Mouse (Mus musculus) adrenal gland (tissue): Measurements from ENCODE around the gene Polr3gl.

ENCODE experiments used
- intact Hi-C: fragments of 180-260 bp; cut with DNase I; formaldehyde crosslinking; loops from one replicate; pipeline ENCODE4 v1.15.1; 2025

Gene Polr3gl

GRCm38 (mm10) chr3:96575272-96575984, 18.6 kb downstream of the Polr3gl start:
- intact Hi-C loops, result no loop called here

- intact Hi-C loops, result loop anchor here (1.0 kb wide), 1 partner anchor 16 kb away; no protein-coding TSS in a partner anchor
Measured at GRCm38 (mm10) chr3:96573611-96574511, 20.1 kb downstream of the Polr3gl start.

DNA sequence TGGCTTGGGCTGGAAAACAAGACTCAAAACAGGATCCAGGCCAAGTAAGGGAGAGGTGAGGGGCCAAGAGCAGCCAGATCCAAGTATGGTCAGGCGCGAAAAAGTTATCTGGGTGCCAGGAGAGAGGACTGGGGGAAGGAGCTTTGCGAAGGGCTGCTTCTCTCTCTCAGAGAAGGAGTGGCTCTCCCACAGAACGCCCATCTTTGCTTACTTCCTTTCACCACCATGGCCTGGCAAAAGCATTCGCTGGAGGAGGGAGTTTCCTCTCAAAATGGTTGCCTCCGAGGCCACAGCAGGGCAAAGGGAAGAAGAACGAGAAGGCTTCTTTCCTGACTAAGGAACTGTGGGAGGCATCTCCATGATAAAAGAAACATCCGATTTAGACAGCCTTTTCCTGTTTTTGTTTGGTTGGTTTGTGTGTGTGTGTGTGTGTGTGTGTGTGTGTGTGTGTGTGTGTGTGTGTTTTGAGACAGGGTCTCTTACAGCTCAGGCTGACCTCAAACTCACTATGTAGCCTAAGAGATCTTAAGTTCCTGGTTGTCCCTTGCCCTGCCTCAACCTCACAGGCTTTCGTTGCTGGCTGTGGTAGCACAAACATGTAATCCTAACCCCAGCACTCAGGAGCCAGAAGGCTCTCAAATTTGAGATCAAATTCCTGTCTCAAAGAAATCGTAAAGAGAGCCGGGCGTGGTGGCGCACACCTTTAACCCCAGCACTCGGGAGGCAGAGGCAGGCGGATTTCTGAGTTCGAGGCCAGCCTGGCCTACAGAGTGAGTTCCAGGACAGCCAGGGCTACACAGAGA, 21.9 kb downstream of the Polr3gl start:
- intact Hi-C loops, result no loop called here

DNA sequence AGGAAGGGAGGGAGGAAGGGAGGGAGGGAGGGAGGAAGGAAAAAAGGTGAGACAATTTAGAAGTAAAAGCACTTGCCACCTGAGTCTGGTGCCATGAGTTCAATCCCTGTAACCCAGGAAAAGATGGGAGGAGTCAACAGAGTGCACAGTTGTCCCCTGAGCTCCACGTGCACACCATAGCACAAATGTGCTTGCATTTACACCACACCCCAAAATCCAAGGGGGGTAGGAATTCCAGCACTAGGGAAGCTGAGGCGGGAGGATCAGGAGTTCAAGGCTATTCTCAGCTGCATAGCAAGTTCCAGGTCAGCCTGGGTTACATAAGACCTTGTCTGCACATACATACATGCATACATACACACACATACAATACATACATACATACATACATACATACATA, 22.6 kb downstream of the Polr3gl start:
- intact Hi-C loops, result no loop called here

DNA sequence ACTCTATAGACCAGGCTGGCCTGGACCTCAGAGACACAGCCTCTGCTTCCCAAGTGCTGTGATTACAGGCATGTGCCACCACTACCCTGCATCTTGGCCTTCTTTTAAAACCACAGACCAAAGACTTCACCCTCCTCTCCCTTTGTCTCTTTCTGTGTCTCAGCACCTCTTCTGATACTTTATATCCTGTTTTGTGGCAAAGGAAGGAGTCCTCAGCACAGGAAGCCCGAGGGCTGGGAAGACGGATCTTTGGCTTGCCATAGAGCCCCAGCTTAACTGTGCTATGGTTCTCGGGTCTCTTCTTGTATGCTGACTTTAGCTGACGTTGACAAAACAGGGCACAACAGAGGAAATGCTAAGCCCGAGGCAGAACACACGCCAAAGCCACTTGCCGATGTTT, 23.3 kb downstream of the Polr3gl start:
- intact Hi-C loops, result no loop called here

- intact Hi-C loops, result no loop called here
Measured at GRCm38 (mm10) chr3:96569966-96570605, 23.9 kb downstream of the Polr3gl start.

GRCm38 (mm10) chr3:96569506-96569905, 24.5 kb downstream of the Polr3gl start:
- intact Hi-C loops, result no loop called here

DNA sequence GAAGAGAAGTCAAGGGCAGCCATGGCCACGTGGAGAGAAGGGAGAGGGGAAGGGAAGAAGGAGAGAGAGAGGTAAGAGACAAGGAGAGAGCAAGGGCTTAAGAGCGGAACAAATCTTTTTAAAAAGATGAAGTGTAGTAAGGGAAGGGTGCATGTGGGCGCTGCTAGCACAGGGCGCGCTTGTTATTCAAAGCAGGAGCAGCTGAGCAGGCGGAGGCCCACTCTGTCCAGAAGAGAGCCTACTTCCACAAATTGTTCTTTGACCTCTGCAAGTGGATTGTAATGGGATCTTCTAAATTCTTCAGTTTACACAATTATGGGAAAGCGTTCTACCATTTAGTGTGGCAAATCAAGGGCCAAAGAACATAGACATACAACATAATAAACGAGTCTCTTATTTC, 25.4 kb downstream of the Polr3gl start:
- intact Hi-C loops, result no loop called here

DNA sequence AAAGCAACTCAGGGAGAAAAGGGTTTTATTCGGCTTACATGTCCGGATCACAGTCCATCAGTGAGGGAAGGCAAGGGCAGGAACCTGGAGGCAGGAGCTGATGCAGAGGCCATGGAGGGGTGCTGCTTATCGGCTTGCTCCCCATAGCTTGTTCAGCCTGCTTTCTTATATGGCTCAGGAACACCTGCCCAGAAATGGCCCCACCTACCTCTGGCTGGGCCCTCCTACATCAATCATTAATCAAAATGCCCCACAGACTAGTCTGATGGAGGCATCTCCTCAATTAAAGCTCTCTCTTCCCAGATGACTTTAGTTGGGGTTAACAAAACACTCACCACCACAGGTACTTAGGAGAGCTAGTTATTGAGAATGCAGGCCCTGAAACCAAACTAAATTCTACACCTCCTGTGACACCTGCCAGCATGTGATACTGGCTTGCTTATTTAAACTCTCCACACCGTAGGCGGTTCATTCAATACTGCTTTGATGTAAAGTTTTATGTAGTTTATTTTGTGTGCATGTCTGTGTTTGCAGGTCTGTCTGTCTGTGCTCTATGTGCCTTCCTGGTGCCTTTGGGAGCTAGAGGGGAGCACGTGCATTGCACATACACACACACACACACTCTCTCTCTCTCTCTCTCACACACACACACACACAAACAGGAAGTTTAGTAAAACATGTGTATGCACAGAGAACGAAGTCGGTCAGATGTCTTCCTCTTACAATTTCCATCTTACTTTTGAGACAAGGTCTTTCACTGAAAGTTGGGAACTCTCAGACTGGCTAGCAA, 27.1 kb downstream of the Polr3gl start:
- intact Hi-C loops, result no loop called here

DNA sequence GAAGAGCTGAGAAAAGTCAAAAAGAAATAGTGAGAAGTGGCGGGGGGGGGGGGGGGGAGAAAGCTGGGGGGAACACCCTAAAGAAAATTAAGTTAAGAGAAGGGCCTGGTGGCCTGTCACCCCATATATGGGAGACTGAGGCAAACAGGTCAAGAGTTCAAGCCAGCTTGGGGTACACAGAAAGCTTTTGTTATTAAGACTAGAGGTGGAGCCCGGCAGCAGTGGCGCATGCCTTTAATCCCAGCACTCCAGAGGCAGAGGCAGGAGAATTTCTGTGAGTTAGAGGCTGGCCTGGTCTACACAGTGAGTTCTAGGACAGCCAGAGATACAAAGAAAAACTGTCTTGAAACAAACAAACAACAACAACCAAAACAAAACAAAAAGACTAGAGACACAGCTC, 28.9 kb downstream of the Polr3gl start:
- intact Hi-C loops, result no loop called here

GRCm38 (mm10) chr3:96564633-96565032, 29.3 kb downstream of the Polr3gl start:
- intact Hi-C loops, result no loop called here

DNA sequence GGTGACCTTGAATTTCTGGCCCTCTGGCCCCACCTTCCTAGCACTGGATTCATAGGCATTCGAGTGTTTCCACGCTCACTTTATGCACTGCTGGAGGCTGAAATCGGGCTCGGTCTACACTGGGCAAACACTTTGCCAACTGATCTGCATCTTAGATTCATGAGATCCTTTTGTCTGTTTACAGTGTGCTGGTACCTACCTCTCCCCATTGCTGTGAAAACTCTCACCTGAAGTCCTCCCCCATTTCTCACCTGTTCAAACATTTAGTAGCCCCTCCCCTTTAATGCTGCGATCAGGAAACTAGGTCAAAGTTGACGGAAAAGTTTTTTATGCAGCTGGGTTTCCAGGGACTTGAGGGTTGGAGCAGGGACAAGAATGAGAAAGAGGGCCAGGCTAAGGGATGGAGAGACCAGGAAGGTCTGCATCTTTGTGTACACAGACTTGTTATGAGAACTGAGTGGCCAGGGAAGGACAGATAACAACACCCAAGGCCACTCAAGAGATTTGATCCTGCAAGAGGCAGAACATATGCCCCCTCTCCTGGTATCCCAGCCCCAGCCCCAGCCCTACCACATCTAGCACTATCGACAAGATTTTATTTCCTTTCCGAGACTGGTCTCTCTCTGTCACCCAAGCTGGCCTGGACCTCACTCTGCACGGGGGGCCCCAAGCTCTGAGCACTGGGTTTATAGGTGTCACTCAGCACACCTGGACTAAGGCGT, 29.9 kb downstream of the Polr3gl start:
- intact Hi-C loops, result no loop called here

DNA sequence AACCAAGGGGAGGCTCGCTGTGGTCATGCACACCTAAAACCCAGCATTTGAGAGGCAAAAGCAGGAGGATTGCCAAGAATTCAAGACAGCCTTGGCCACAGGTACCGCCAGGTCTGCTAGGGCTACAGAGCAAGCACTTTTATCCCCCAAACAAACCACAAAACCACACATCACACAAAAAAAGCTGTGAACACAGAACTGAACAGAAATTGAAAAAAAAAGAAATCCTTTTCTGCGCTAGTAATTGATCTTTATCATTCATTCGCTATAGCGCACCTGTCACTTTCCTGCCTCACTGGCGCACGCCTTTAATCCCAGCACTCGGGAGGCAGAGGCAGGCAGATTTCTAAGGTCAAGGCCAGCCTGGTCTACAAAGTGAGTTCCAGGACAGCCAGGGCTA, 30.7 kb downstream of the Polr3gl start:
- intact Hi-C loops, result no loop called here

- intact Hi-C loops, result no loop called here
Measured at GRCm38 (mm10) chr3:96561946-96562681, 31.9 kb downstream of the Polr3gl start.

DNA sequence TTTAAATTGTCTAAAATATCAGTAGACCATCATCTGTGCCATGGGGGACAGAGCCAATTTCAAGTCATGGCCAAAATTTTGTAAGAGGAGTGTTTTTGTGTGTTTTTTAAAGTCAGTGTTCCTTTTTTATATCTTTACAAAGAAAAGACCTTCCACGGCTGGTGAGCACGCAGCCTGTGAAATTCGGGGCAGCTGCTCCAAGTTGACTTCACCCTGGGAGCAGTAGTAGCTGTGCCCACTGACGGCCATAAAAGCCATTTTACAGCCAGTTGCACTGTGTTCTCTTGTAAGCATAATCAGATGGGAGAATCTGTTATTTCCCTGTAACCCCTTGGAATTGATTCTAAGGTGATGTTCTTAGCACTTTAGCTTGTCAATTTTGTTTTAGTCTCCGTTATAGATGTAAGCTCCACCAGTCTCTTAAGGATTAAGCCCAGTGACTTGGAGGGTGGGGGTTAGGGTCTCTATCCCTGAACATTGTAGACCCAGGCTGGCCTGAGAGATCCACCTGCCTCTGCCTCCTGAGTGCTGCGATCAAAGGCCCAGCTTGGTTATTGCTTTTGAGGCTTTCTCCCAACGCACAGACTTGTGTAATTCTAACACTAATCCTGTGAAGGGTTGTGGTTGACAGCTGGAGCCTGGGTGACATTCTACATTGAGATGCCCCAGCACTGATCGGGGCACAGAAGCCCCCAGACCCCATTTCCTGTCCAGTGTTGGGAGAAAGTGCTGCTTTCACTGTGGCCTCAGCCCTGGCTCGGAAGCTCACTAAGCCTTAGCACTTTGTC, 32.9 kb downstream of the Polr3gl start:
- intact Hi-C loops, result no loop called here

DNA sequence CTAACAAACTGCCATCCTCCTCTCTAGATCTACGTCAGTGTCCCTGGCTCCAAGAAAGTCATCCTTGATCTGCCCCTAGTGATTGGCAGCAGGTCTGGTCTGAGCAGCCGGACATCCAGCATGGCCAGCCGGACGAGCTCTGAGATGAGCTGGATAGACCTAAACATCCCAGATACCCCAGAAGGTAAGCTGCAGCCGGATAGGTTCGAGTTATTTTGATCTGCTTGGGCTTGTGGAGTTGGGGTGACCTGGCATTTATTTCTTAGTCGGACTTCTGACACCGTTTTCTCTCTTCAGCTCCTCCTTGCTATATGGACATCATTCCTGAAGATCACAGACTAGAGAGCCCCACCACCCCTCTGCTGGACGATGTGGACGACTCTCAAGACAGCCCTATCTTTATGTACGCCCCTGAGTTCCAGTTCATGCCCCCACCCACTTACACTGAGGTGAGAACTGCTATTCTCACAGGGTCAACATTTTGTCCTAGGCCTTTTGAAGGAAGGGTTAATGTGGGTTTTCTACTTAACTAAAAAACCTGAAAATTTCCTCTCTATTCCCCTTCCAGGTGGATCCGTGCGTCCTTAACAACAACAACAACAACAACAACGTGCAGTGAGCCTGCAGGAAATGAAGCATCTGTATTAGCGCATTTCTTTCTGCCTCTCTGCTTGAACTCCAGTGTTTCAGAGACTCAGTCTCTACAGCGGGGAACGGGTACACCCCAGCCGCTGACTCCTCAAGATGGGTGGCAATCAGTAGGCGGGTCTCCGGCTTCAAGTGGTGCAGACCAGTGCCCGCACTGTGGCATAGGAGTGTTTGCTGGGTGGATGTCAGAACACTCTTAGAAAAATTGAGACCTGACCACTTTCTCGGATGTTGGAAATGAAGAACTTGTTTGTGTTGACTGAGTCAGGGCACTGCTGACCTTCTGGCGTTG, 33.8 kb downstream of the Polr3gl start:
- intact Hi-C loops, result no loop called here

- intact Hi-C loops, result no loop called here
Measured at GRCm38 (mm10) chr3:96559398-96559910, 34.5 kb downstream of the Polr3gl start.
